Mouse (Mus musculus) midbrain, embryonic 11.5 days (tissue): ENCODE results near the gene Pde6h. TPM values are rescaled to one million over a fixed set of nuclear protein-coding genes. Genes with fewer than 3 reads are reported as not detected.
"Not testable (repeated sequence)": the region's sequence is repeated elsewhere in the genome, so short reads cannot be mapped to it uniquely, and the experiment has no call there.

Source experiments
- ATAC-seq: fragments of 200-750 bp; cut with Nextera tagmentation; 2 replicates; pipeline ENCODE4 v1.8.0; 2017; ENCODE audit warnings: moderate TSS enrichment, moderate library complexity; ENCODE audit not compliant: low FRiP score
- DNase-seq: peaks from one replicate; pipeline ENCODE4 v3.0.0; 2015; ENCODE audit warnings: low spot score; ENCODE audit errors: missing footprints
- H3K27ac ChIP-seq: fragments of 300-500 bp; sonication (generic); 2 replicates; pipeline ENCODE4 v1.5.1; 2014; ENCODE audit warnings: low read depth, low read length
- H3K27me3 ChIP-seq: fragments of 300-500 bp; sonication (generic); 2 replicates; pipeline ENCODE4 v1.6.1; 2014; ENCODE audit warnings: mild to moderate bottlenecking, low read length, moderate library complexity, mixed read lengths; ENCODE audit not compliant: control insufficient read depth, insufficient read depth
- H3K36me3 ChIP-seq: fragments of 300-500 bp; sonication (generic); 2 replicates; pipeline ENCODE4 v1.6.1; 2014; ENCODE audit warnings: mild to moderate bottlenecking, low read length, moderate library complexity, mixed read lengths; ENCODE audit not compliant: control insufficient read depth, insufficient read depth
- H3K4me1 ChIP-seq: fragments of 300-500 bp; sonication (generic); 2 replicates; pipeline ENCODE4 v1.6.1; 2014; ENCODE audit warnings: low read length; ENCODE audit not compliant: control insufficient read depth, insufficient read depth
- H3K4me2 ChIP-seq: fragments of 300-500 bp; sonication (generic); 2 replicates; pipeline ENCODE4 v1.6.1; 2014; ENCODE audit warnings: mild to moderate bottlenecking, moderate library complexity
- H3K4me3 ChIP-seq: fragments of 300-500 bp; sonication (generic); 2 replicates; pipeline ENCODE4 v1.5.1; 2014; ENCODE audit warnings: low read depth, low read length
- H3K9ac ChIP-seq: fragments of 300-500 bp; sonication (generic); 2 replicates; pipeline ENCODE4 v1.6.1; 2014; ENCODE audit warnings: low read length
- H3K9me3 ChIP-seq: fragments of 300-500 bp; sonication (generic); 2 replicates; pipeline ENCODE4 v1.6.1; 2016; ENCODE audit warnings: low read length; ENCODE audit not compliant: control insufficient read depth
- WGBS: fragments of 180-500 bp; shearing (Covaris S2); extraction: QIAGEN DNeasy Blood & Tissue Kit; methylation state at CpG from one replicate; pipeline ENCODE4 v1.1.7; 2014; 5-methylcytosine and 5-hydroxymethylcytosine counted together
- polyA plus RNA-seq: library from polyadenylated mRNA; unstranded; fragments of >200 nt; fragmentation: Nextera tagmentation; extraction: Ambion mirVana; gene quantifications from 2 replicates; pipeline ENCODE4 v1.2.1, GENCODE M21; 2014

Pde6h gene
- not detected in 2 replicates for polyA plus RNA-seq

DNA sequence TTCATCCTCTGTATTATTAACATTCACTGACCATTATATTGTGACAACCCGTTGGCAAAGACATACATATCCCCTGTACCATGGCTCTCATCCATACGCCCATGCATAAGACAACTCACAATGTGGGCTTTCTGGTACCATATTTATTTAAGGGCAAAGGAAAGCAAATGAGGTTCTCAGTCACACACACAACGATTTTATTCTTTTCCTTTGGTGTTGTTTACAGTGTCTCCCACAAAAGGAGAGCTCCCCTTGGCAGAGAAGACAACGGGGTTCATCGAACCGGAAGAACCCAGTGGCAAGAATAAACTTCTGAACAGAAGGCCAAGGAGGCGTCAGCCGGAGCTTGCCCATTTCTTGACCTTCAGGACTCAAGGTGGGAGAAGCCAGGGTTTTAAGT, at the start of gene Pde6h:
Gene Pde6h (plus strand): TSS at position 301 of the 400 bp plus-strand sequence.
- ATAC-seq: no peak

GRCm38 (mm10) chr6:136874599-136874998, 49.0 kb upstream of the Pde6h start:
- H3K27me3 ChIP-seq: no peaks in the 10 kb centered on the region
- H3K9ac ChIP-seq: no peak overlapping the region
- no peaks in the 10 kb centered on the region for H3K9me3 ChIP-seq
- no peaks in the 10 kb centered on the region for H3K4me1 ChIP-seq
- 78% methylated on average over 8 of the region's 8 CpGs for WGBS
- H3K4me3 ChIP-seq: no peak overlapping the region
- no peak overlapping the region for H3K4me2 ChIP-seq
- ATAC-seq (no peak), DNase-seq (no peak)
- no peaks in the 10 kb centered on the region for H3K36me3 ChIP-seq
- H3K27ac ChIP-seq: no peak overlapping the region

More for the DNA sequence above, at the start of gene Pde6h:
- H3K4me3 ChIP-seq: no peak within 1 kb of the TSS
- DNase-seq: no peak
- H3K9me3 ChIP-seq: no peaks in the 10 kb centered on the region
- no peak within 1 kb of the TSS for H3K27ac ChIP-seq
- H3K27me3 ChIP-seq: no peaks in the 10 kb centered on the region
- no peaks in the 10 kb centered on the region for H3K4me1 ChIP-seq
- no peaks in the 10 kb centered on the region for H3K36me3 ChIP-seq
- WGBS: 93% methylated on average over 8 of the region's 8 CpGs
- no peak within 1 kb of the TSS for H3K9ac ChIP-seq
- H3K4me2 ChIP-seq: no peak within 1 kb of the TSS

DNA sequence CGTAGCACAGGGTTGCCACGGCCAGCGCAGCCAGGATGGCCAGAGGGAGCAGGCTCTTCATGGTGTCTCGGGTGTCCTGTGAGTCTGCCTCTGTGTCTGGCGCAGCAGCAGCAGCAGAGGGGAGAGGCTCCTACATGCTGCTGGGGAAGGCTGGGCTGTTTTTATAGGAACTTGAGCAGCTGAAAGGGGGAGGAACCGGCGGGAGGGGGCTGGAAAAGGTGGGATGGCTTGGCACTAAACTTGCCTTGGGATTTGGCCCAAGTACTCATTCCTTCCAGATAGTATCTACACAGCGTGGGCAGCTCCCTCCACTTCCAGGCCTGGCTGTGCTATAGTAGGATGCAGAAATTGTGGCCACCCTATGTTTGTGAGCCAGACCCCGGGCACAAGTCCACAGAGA, 48.0 kb upstream of the Pde6h start, which contains the start of gene Mgp:
Gene Mgp (minus strand): TSS at position 154 of the 400 bp plus-strand sequence.
- Histone ChIP-seq H3K9ac (no peak within 1 kb of the TSS), H3K4me2 (no peak within 1 kb of the TSS), H3K27me3 (no peaks in the 10 kb centered on the region), H3K36me3 (no peaks in the 10 kb centered on the region), H3K9me3 (no peaks in the 10 kb centered on the region), H3K4me3 (no peak within 1 kb of the TSS), H3K4me1 (no peaks in the 10 kb centered on the region), H3K27ac (no peak within 1 kb of the TSS)
- ATAC-seq (no peak), DNase-seq (no peak)
- WGBS: 66% methylated on average over 9 of the region's 9 CpGs

DNA sequence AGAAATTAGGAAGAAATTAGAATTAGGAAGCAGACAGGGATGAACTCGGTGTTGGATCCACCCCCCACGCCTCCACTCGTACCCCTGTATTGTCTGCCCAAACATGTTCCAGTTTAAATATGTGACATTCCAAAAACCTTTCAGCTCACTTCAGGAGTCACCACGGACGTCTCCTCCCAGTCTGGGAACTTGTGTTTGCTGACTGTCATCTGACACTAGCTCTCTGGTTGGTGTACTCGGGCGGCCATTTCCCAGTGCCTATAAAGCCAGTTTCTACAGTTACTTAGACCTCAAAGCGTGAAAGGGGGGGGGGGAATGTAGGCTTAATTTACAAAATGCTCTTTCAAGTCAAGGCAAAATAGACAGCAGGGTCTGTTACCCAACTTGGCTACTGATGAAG, 42.0 kb upstream of the Pde6h start:
- H3K4me2 ChIP-seq: no peak overlapping the region
- H3K27me3 ChIP-seq: no peaks in the 10 kb centered on the region
- ATAC-seq (no peak), DNase-seq (no peak)
- no peaks in the 10 kb centered on the region for H3K4me1 ChIP-seq
- no peaks in the 10 kb centered on the region for H3K9me3 ChIP-seq
- H3K36me3 ChIP-seq: no peaks in the 10 kb centered on the region
- no peak overlapping the region for H3K27ac ChIP-seq
- H3K4me3 ChIP-seq: no peak overlapping the region
- H3K9ac ChIP-seq: no peak overlapping the region
- 72% methylated on average over 8 of the region's 8 CpGs for WGBS

DNA sequence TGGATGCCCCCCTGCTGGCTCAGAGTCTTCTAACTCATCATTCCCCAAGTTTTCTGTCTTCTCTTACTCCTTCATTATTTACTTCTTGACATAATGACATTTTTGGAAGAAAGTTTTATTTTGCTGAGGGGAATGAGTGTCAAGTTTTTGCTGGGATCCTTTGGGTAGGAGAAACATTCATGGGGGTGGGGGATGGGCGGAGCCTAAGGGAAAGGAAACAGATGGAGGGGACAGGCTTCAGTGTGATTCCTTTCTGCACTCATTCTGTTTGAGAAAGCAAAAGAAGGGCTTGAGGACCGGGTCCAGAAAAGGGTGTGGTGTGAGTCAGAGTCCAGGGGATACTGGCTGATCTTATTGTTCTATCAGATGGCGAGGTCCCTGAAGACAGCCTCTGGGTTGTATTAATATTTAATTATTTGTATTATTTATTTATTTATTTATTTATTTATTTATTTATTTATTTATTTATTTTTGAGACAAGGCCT, 40.2 kb upstream of the Pde6h start:
- no peak for ATAC-seq
- no peak for DNase-seq
- WGBS: 84% methylated on average over 3 of the region's 3 CpGs
- Histone ChIP-seq H3K9me3 (no peaks in the 10 kb centered on the region), H3K36me3 (no peaks in the 10 kb centered on the region), H3K9ac (no peak overlapping the region), H3K4me1 (no peaks in the 10 kb centered on the region), H3K4me2 (no peak overlapping the region), H3K27me3 (no peaks in the 10 kb centered on the region), H3K27ac (no peak overlapping the region), H3K4me3 (no peak overlapping the region)

- Histone ChIP-seq H3K4me3 (no peak overlapping the region), H3K4me1 (no peaks in the 10 kb centered on the region), H3K36me3 (no peaks in the 10 kb centered on the region), H3K9me3 (no peaks in the 10 kb centered on the region), H3K27me3 (no peaks in the 10 kb centered on the region), H3K4me2 (no peak overlapping the region), H3K27ac (no peak overlapping the region), H3K9ac (no peak overlapping the region)
- DNase-seq (no peak), ATAC-seq (no peak)
- 92% methylated on average over 6 of the region's 6 CpGs for WGBS
These were observed 39.7 kb upstream of the Pde6h start for GRCm38 (mm10) chr6:136883961-136884360.

GRCm38 (mm10) chr6:136884766-136885165, 38.9 kb upstream of the Pde6h start:
- H3K4me3 ChIP-seq, H3K27ac ChIP-seq, H3K9me3 ChIP-seq, H3K4me1 ChIP-seq, H3K4me2 ChIP-seq, H3K36me3 ChIP-seq, DNase-seq, H3K9ac ChIP-seq, ATAC-seq, H3K27me3 ChIP-seq: not testable (repeated sequence)
- 44% methylated on average over 1 of the region's 1 CpGs for WGBS

DNA sequence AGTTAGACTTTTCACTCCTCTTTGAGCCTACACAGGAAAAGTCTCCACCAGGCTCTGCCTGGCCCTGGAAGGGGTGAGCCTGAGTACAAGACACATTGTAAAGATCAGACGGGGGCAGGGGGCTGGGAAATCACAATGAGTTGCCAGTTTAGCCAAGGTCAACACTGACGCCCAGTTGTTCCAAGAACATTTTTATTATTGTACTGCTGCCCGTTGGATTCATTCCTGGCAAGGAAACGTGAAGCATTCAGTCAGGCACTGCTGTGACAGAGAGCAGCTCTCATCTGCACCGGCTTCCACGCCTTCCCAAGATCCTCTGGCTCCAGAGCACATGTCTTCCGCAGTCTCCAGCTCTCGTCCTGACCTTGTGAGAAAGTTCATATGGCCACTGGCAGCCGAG, 35.8 kb upstream of the Pde6h start:
- Histone ChIP-seq H3K9ac (no peak overlapping the region), H3K9me3 (no peaks in the 10 kb centered on the region), H3K4me2 (no peak overlapping the region), H3K4me3 (no peak overlapping the region), H3K27ac (no peak overlapping the region), H3K27me3 (no peaks in the 10 kb centered on the region), H3K36me3 (no peaks in the 10 kb centered on the region), H3K4me1 (no peaks in the 10 kb centered on the region)
- DNase-seq (no peak), ATAC-seq (no peak)
- 83% methylated on average over 9 of the region's 9 CpGs for WGBS

DNA sequence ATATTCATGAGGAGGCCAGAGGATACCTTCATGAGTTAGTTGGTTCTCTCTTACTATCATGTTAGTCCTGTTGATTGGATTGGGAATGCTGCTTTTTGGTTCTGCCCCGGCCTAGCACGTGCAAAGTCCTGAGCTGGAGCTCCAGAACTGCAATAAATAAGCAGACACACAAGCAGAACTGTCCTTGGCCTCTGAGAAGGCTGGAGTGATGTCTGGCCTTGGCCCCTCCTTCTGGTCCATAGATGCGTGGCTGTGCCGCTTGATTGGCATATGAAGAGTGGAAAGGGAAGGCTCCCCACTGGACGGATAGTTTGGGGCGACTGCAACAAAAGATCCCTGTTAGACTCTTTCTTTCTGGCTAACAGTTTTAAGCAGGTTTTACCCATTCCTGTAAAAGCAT, 34.6 kb upstream of the Pde6h start:
- H3K4me1 ChIP-seq: no peaks in the 10 kb centered on the region
- no peaks in the 10 kb centered on the region for H3K36me3 ChIP-seq
- H3K4me2 ChIP-seq: no peak overlapping the region
- ATAC-seq (no peak), DNase-seq (no peak)
- H3K27me3 ChIP-seq: no peaks in the 10 kb centered on the region
- no peak overlapping the region for H3K9ac ChIP-seq
- H3K4me3 ChIP-seq: no peak overlapping the region
- no peak overlapping the region for H3K27ac ChIP-seq
- WGBS: 89% methylated on average over 6 of the region's 6 CpGs
- H3K9me3 ChIP-seq: no peaks in the 10 kb centered on the region
